Mouse (Mus musculus) intestine, postnatal 0 days (tissue): ENCODE measurements around the gene Mesp1. TPM values are rescaled to one million over a fixed set of nuclear protein-coding genes. Genes with fewer than 3 reads are reported as not detected.

ENCODE experiments used
- ATAC-seq: fragments of 200-750 bp; cut with Nextera tagmentation; 2 replicates; pipeline ENCODE4 v1.8.0; 2017; ENCODE audit warnings: mild to moderate bottlenecking, moderate TSS enrichment, moderate library complexity
- H3K27ac ChIP-seq: fragments of 300-500 bp; sonication (generic); 2 replicates; pipeline ENCODE4 v1.5.1; 2014; ENCODE audit warnings: mild to moderate bottlenecking, low read depth, low read length, moderate library complexity
- H3K27me3 ChIP-seq: fragments of 300-500 bp; sonication (generic); replicated peaks from 2 replicates; pipeline ENCODE4 v1.6.1; 2014; ENCODE audit warnings: low read length, mixed read lengths; ENCODE audit not compliant: control insufficient read depth, insufficient read depth
- H3K36me3 ChIP-seq: fragments of 300-500 bp; sonication (generic); 2 replicates; pipeline ENCODE4 v1.6.1; 2014; ENCODE audit warnings: mild to moderate bottlenecking, moderate library complexity; ENCODE audit not compliant: control insufficient read depth, insufficient read depth
- H3K4me1 ChIP-seq: fragments of 300-500 bp; sonication (generic); replicated peaks from 2 replicates; pipeline ENCODE4 v1.6.1; 2014; ENCODE audit warnings: antibody characterized with exemption, low read length, mixed read lengths; ENCODE audit not compliant: control insufficient read depth, insufficient read depth
- H3K4me2 ChIP-seq: fragments of 300-500 bp; sonication (generic); replicated peaks from 2 replicates; pipeline ENCODE4 v1.6.1; 2014; ENCODE audit warnings: low read depth, mild to moderate bottlenecking, moderate library complexity
- H3K4me3 ChIP-seq: fragments of 300-500 bp; sonication (generic); 2 replicates; pipeline ENCODE4 v1.5.1; 2014; ENCODE audit warnings: low read depth, low read length
- H3K9ac ChIP-seq: fragments of 300-500 bp; sonication (generic); 2 replicates; pipeline ENCODE4 v1.6.1; 2014; ENCODE audit warnings: mild to moderate bottlenecking, low read depth, low read length
- H3K9me3 ChIP-seq: fragments of 300-500 bp; sonication (generic); 2 replicates; pipeline ENCODE4 v1.6.1; 2016; ENCODE audit warnings: mixed run types; ENCODE audit not compliant: control insufficient read depth
- CTCF ChIP-seq: sonication (generic); IDR thresholded peaks from 2 replicates; pipeline ENCODE4 v1.5.1; 2016; ENCODE audit warnings: low read depth, mild to moderate bottlenecking, control low read depth, antibody characterized with exemption, moderate library complexity
- WGBS: fragments of 180-500 bp; shearing (Covaris S2); extraction: QIAGEN DNeasy Blood & Tissue Kit; methylation state at CpG from one replicate; pipeline ENCODE4 v1.1.7; 2014; 5-methylcytosine and 5-hydroxymethylcytosine counted together
- polyA plus RNA-seq: library from polyadenylated mRNA; unstranded; fragments of >200 nt; fragmentation: Nextera tagmentation; extraction: Ambion mirVana; gene quantifications from 2 replicates; pipeline ENCODE4 v1.2.1, GENCODE M21; 2015

Gene Mesp1
- polyA plus RNA-seq, 1 experiment from 2014 or later: 0.21 TPM

GRCm38 (mm10) chr7:79756334-79756733 lies 37.3 kb downstream of the Mesp1 start:
- H3K36me3 ChIP-seq: no peaks in the 10 kb centered on the region
- H3K4me2 ChIP-seq: no peak overlapping the region
- 46% methylated on average over 2 of the region's 2 CpGs for WGBS
- H3K27ac ChIP-seq: no peak overlapping the region
- H3K4me1 ChIP-seq: no peaks in the 10 kb centered on the region
- no peak overlapping the region for H3K9ac ChIP-seq
- ATAC-seq: no peak
- H3K4me3 ChIP-seq: no peak overlapping the region
- TF ChIP-seq CTCF: peak; percentile 38
- H3K27me3 ChIP-seq: no peaks in the 10 kb centered on the region
- no peaks in the 10 kb centered on the region for H3K9me3 ChIP-seq

- WGBS: 80% methylated on average over 6 of the region's 6 CpGs
- Histone ChIP-seq H3K4me3 (no peak overlapping the region), H3K4me1 (no peaks in the 10 kb centered on the region), H3K4me2 (no peak overlapping the region), H3K9me3 (no peaks in the 10 kb centered on the region), H3K27ac (no peak overlapping the region), H3K36me3 (no peaks in the 10 kb centered on the region), H3K9ac (no peak overlapping the region), H3K27me3 (no peaks in the 10 kb centered on the region)
- TF ChIP-seq CTCF: no peak
- ATAC-seq: no peak
Measured at GRCm38 (mm10) chr7:79749511-79749910, 44.1 kb downstream of the Mesp1 start.

- ATAC-seq: no peak
- no peaks in the 10 kb centered on the region for H3K27me3 ChIP-seq
Measured at GRCm38 (mm10) chr7:79747659-79748058, 45.9 kb downstream of the Mesp1 start.

GRCm38 (mm10) chr7:79744585-79744984 lies 49.0 kb downstream of the Mesp1 start:
- 81% methylated on average over 5 of the region's 5 CpGs for WGBS
- no peak for TF ChIP-seq CTCF
- Histone ChIP-seq H3K27me3 (no peaks in the 10 kb centered on the region), H3K4me3 (no peak overlapping the region), H3K27ac (no peak overlapping the region), H3K9ac (no peak overlapping the region), H3K4me1 (peaks cover 4% of the 10 kb centered on the region; the same call in 1 of the 2 replicates), H3K9me3 (no peaks in the 10 kb centered on the region), H3K4me2 (no peak overlapping the region), H3K36me3 (0 out of 2 replicates have a peak, but pooled peaks cover 3% of the 10 kb centered on the region)
- no peak for ATAC-seq

More at GRCm38 (mm10) chr7:79747659-79748058, 45.9 kb downstream of the Mesp1 start:
- no peak overlapping the region for H3K9ac ChIP-seq
- no peak overlapping the region for H3K27ac ChIP-seq
- peaks cover 4% of the 10 kb centered on the region; the same call in 1 of the 2 replicates for H3K4me1 ChIP-seq
- no peak overlapping the region for H3K4me3 ChIP-seq
- no peaks in the 10 kb centered on the region for H3K36me3 ChIP-seq
- no peaks in the 10 kb centered on the region for H3K9me3 ChIP-seq
- H3K4me2 ChIP-seq: no peak overlapping the region
- WGBS: 82% methylated on average over 6 of the region's 6 CpGs
- no peak for TF ChIP-seq CTCF

- H3K36me3 ChIP-seq: peaks cover 4% of the 10 kb centered on the region; the same call in 1 of the 2 replicates
- no peak overlapping the region for H3K9ac ChIP-seq
- peaks cover 4% of the 10 kb centered on the region; the same call in 1 of the 2 replicates for H3K4me1 ChIP-seq
- TF ChIP-seq CTCF: no peak
- WGBS: 88% methylated on average over 9 of the region's 9 CpGs
- no peak overlapping the region for H3K27ac ChIP-seq
- H3K27me3 ChIP-seq: no peaks in the 10 kb centered on the region
- no peak for ATAC-seq
- no peaks in the 10 kb centered on the region for H3K9me3 ChIP-seq
- H3K4me2 ChIP-seq: no peak overlapping the region
- no peak overlapping the region for H3K4me3 ChIP-seq
Measured at GRCm38 (mm10) chr7:79744051-79744450, 49.5 kb downstream of the Mesp1 start.

GRCm38 (mm10) chr7:79742659-79743536 lies 50.7 kb downstream of the Mesp1 start, which contains the start of the genes Pex11a and Wdr93:
Gene Pex11a, minus strand, starts transcription at chr7:79743131.
Gene Wdr93, plus strand, starts transcription at chr7:79743163.
- H3K4me3 ChIP-seq: peak within 1 kb of the TSS; percentile 75
- H3K4me2 ChIP-seq: peak within 1 kb of the TSS; percentile 99
- H3K36me3 ChIP-seq: peaks cover 14% of the 10 kb centered on the region
- WGBS: 3% methylated on average over 46 of the region's 46 CpGs
- no peaks in the 10 kb centered on the region for H3K9me3 ChIP-seq
- peak within 1 kb of the TSS; percentile 78 for H3K9ac ChIP-seq
- H3K4me1 ChIP-seq: peaks cover 4% of the 10 kb centered on the region; the same call in 1 of the 2 replicates
- peak; percentile 13; the same call in 1 of the 2 replicates for TF ChIP-seq CTCF
- no peak within 1 kb of the TSS for H3K27ac ChIP-seq
- H3K27me3 ChIP-seq: no peaks in the 10 kb centered on the region
- ATAC-seq: peak; percentile 80
